Mouse (Mus musculus) MEL (cell line): ENCODE measurements around the gene Gpatch2. TPM values are rescaled to one million over a fixed set of nuclear protein-coding genes. Genes with fewer than 3 reads are reported as not detected.

Source experiments
- DNase-seq: peaks from one replicate; pipeline ENCODE4 v3.0.0; 2011; ENCODE audit warnings: low read depth, low spot score
- H3K27ac ChIP-seq: 2 replicates; pipeline ENCODE4 v1.5.1; 2012; ENCODE audit warnings: low read depth, mild to moderate bottlenecking, control low read depth, low read length, moderate library complexity; ENCODE audit not compliant: control insufficient read depth
- H3K27me3 ChIP-seq, 2 experiments: fragments of 150-350 bp in 1 of 2; sonication (generic) in 1 of 2; 2 replicates each; pipeline ENCODE4 v1.6.1; 2012; ENCODE audit warnings: low read length in 2 of 2, mild to moderate bottlenecking in 2 of 2, improper control_type of control experiment in 1 of 2, moderate library complexity in 1 of 2; ENCODE audit not compliant: insufficient read depth in 2 of 2, control insufficient read depth in 1 of 2
- H3K36me3 ChIP-seq, 2 experiments: 2 replicates each; pipeline ENCODE4 v1.6.1; 2012 to 2014; ENCODE audit warnings: low read length in 2 of 2, improper control_type of control experiment in 1 of 2, inconsistent platforms in 1 of 2, mild to moderate bottlenecking in 1 of 2; ENCODE audit not compliant: insufficient read depth in 2 of 2, control insufficient read depth in 1 of 2
- H3K4me1 ChIP-seq, 2 experiments: fragments of 150-350 bp in 1 of 2; sonication (generic) in 1 of 2; 2 replicates each; pipeline ENCODE4 v1.6.1; 2012; ENCODE audit warnings: low read length in 2 of 2, improper control_type of control experiment in 1 of 2, mild to moderate bottlenecking in 1 of 2; ENCODE audit not compliant: insufficient read depth in 2 of 2, control insufficient read depth in 1 of 2
- H3K4me3 ChIP-seq, 2 experiments: fragments of 150-350 bp in 1 of 2; sonication (generic) in 1 of 2; 2 replicates each; pipeline ENCODE4 v1.5.1; 2012; ENCODE audit warnings: low read depth in 2 of 2, low read length in 2 of 2, mild to moderate bottlenecking in 2 of 2, moderate library complexity in 2 of 2, control low read depth in 1 of 2, improper control_type of control experiment in 1 of 2; ENCODE audit not compliant: control insufficient read depth in 1 of 2, insufficient read depth in 1 of 2
- H3K79me2 ChIP-seq: 2 replicates; pipeline ENCODE4 v1.6.1; 2012; ENCODE audit warnings: mild to moderate bottlenecking, low read length, moderate library complexity; ENCODE audit not compliant: control insufficient read depth, poor library complexity, insufficient read depth
- H3K9ac ChIP-seq: 2 replicates; pipeline ENCODE4 v1.6.1; 2012; ENCODE audit warnings: low read depth, mild to moderate bottlenecking, control low read depth, low read length, moderate library complexity; ENCODE audit not compliant: control insufficient read depth, poor library complexity, severe bottlenecking
- H3K9me3 ChIP-seq: fragments of 150-350 bp; sonication (generic); replicated peaks from 2 replicates; pipeline ENCODE4 v1.6.1; 2012; ENCODE audit warnings: mild to moderate bottlenecking, low read length, improper control_type of control experiment, moderate library complexity; ENCODE audit not compliant: insufficient read depth
- CTCF ChIP-seq, 3 experiments: IDR thresholded peaks in 2 of 3; conservative IDR thresholded peaks in 1 of 3; 2 replicates each; pipeline ENCODE4 v1.5.1; 2011 to 2012; ENCODE audit warnings: low read length in 3 of 3, low read depth in 2 of 3, mild to moderate bottlenecking in 2 of 3, improper control_type of control experiment in 1 of 3, inconsistent platforms in 1 of 3, mixed read lengths in 1 of 3, moderate library complexity in 1 of 3; ENCODE audit not compliant: control insufficient read depth in 1 of 3, insufficient read depth in 1 of 3, poor library complexity in 1 of 3, severe bottlenecking in 1 of 3
- E2F4 ChIP-seq: IDR thresholded peaks from 2 replicates; pipeline ENCODE4 v1.6.1; 2011; ENCODE audit warnings: low read depth, low read length, improper control_type of control experiment, borderline replicate concordance
- ELF1 ChIP-seq: IDR thresholded peaks from 2 replicates; pipeline ENCODE4 v1.6.1; 2014; ENCODE audit warnings: low read depth, mild to moderate bottlenecking, inconsistent platforms, low read length, improper control_type of control experiment, moderate library complexity
- EP300 ChIP-seq, 2 experiments: IDR thresholded peaks; 2 replicates each; pipeline ENCODE4 v1.6.1; 2011; ENCODE audit warnings: improper control_type of control experiment in 2 of 2, low read length in 2 of 2, low read depth in 1 of 2, mild to moderate bottlenecking in 1 of 2
- ETS1 ChIP-seq: IDR thresholded peaks from 2 replicates; pipeline ENCODE4 v1.6.1; 2012; ENCODE audit warnings: low read depth, mild to moderate bottlenecking, inconsistent platforms, low read length, improper control_type of control experiment, moderate library complexity
- GABPA ChIP-seq: IDR thresholded peaks from 2 replicates; pipeline ENCODE4 v1.6.1; 2012; ENCODE audit warnings: low read depth, mild to moderate bottlenecking, inconsistent platforms, low read length, improper control_type of control experiment, moderate library complexity
- HCFC1 ChIP-seq: IDR thresholded peaks from 2 replicates; pipeline ENCODE4 v1.6.1; 2012; ENCODE audit warnings: low read depth, mild to moderate bottlenecking, inconsistent platforms, low read length, improper control_type of control experiment, moderate library complexity
- MAFK ChIP-seq: IDR thresholded peaks from 2 replicates; pipeline ENCODE4 v1.6.1; 2011; ENCODE audit warnings: low read depth, mild to moderate bottlenecking, low read length, improper control_type of control experiment, borderline replicate concordance
- MAX ChIP-seq: IDR thresholded peaks from 2 replicates; pipeline ENCODE4 v1.6.1; 2011; ENCODE audit warnings: low read length, improper control_type of control experiment
- MAZ ChIP-seq: IDR thresholded peaks from 2 replicates; pipeline ENCODE4 v1.6.1; 2012; ENCODE audit warnings: low read depth, mild to moderate bottlenecking, inconsistent platforms, low read length, improper control_type of control experiment
- MEF2A ChIP-seq: IDR thresholded peaks from 2 replicates; pipeline ENCODE4 v1.6.1; 2014; ENCODE audit warnings: low read depth, mild to moderate bottlenecking, inconsistent platforms, low read length, improper control_type of control experiment; ENCODE audit not compliant: poor library complexity, insufficient replicate concordance, severe bottlenecking; ENCODE audit errors: extremely low read depth
- MYB ChIP-seq: IDR thresholded peaks from 2 replicates; pipeline ENCODE4 v1.6.1; 2011; ENCODE audit warnings: mild to moderate bottlenecking, low read depth, low read length, improper control_type of control experiment
- NRF1 ChIP-seq: IDR thresholded peaks from 2 replicates; pipeline ENCODE4 v1.6.1; 2014; ENCODE audit warnings: low read depth, mild to moderate bottlenecking, inconsistent platforms, low read length, improper control_type of control experiment, moderate library complexity; ENCODE audit not compliant: poor library complexity, insufficient read depth, severe bottlenecking
- POLR2AphosphoS2 ChIP-seq: IDR thresholded peaks from 2 replicates; pipeline ENCODE4 v1.6.1; 2011; ENCODE audit warnings: low read length, improper control_type of control experiment
- RCOR1 ChIP-seq: IDR thresholded peaks from 2 replicates; pipeline ENCODE4 v1.6.1; 2012; ENCODE audit warnings: low read depth, mild to moderate bottlenecking, inconsistent platforms, low read length, improper control_type of control experiment
- SIN3A ChIP-seq: IDR thresholded peaks from 2 replicates; pipeline ENCODE4 v1.6.1; 2012; ENCODE audit warnings: low read length, improper control_type of control experiment, inconsistent platforms
- SMC3 ChIP-seq: IDR thresholded peaks from 2 replicates; pipeline ENCODE4 v1.6.1; 2011; ENCODE audit warnings: low read depth, low read length, improper control_type of control experiment
- TBP ChIP-seq: IDR thresholded peaks from 2 replicates; pipeline ENCODE4 v1.8.0; 2011; ENCODE audit warnings: low read depth, low read length, improper control_type of control experiment
- TCF12 ChIP-seq: IDR thresholded peaks from 2 replicates; pipeline ENCODE4 v1.6.1; 2014; ENCODE audit warnings: low read depth, mild to moderate bottlenecking, inconsistent platforms, low read length, improper control_type of control experiment, moderate library complexity
- USF1 ChIP-seq: IDR thresholded peaks from 2 replicates; pipeline ENCODE4 v1.6.1; 2014; ENCODE audit warnings: low read depth, mild to moderate bottlenecking, inconsistent platforms, low read length, improper control_type of control experiment, moderate library complexity
- ZKSCAN1 ChIP-seq: IDR thresholded peaks from 2 replicates; pipeline ENCODE4 v1.6.1; 2012; ENCODE audit warnings: low read depth, mild to moderate bottlenecking, inconsistent platforms, low read length, improper control_type of control experiment, moderate library complexity
- ZMIZ1 ChIP-seq: IDR thresholded peaks from 2 replicates; pipeline ENCODE4 v1.6.1; 2012; ENCODE audit warnings: low read depth, mild to moderate bottlenecking, inconsistent platforms, low read length, improper control_type of control experiment, moderate library complexity
- ZNF384 ChIP-seq: IDR thresholded peaks from 2 replicates; pipeline ENCODE4 v1.6.1; 2012; ENCODE audit warnings: low read depth, mild to moderate bottlenecking, inconsistent platforms, low read length, improper control_type of control experiment
- polyA plus RNA-seq, 2 experiments: library from polyadenylated mRNA; stranded (reverse) in 1 of 2; unstranded in 1 of 2; fragments of >175 nt in 1 of 2; fragments of >200 nt in 1 of 2; gene quantifications; 2 replicates each; pipeline versions ENCODE4 v1.2.1 to v1.2.4; 2012; ENCODE audit warnings: low replicate concordance in 2 of 2, low read depth in 1 of 2; ENCODE audit not compliant: insufficient read length in 2 of 2, insufficient read depth in 1 of 2, missing spikeins in 1 of 2
- total RNA-seq: library from RNA; depleted of rRNA; stranded (reverse); fragments of 300-350 nt; gene quantifications from 2 replicates; pipeline ENCODE4 v1.2.3, GENCODE M21; 2012

Gene Gpatch2
- total and polyA plus RNA-seq, 3 experiments = 14.5 to 15.3 TPM; not detected in 1

GRCm38 (mm10) chr1:187244734-187245133, 29.4 kb downstream of the Gpatch2 start:
- Histone ChIP-seq H3K27me3 (no peaks in the 10 kb centered on the region), H3K27ac (no peak overlapping the region), H3K4me3 (no peak overlapping the region), H3K4me1 (no peaks in the 10 kb centered on the region), H3K79me2 (no peaks in the 10 kb centered on the region), H3K9ac (no peak overlapping the region), H3K9me3 (no peaks in the 10 kb centered on the region), H3K36me3 (no peaks in the 10 kb centered on the region)
- TF ChIP-seq POLR2AphosphoS2 (no peak), ETS1 (no peak)
- DNase-seq = no peak

- TF ChIP-seq SMC3 (no peak), SIN3A (no peak), ZNF384 (no peak), CTCF (IDR thresholded peaks at IDR 0.05 in 2 of 3, conservative IDR thresholded peaks at IDR 0.05 in 1 of 3; ENCODE audit: control insufficient read depth in 1 of 3, insufficient read depth in 1 of 3, low read depth in 2 of 3, low read length in 3 of 3, poor library complexity in 1 of 3, severe bottlenecking in 1 of 3) (no peak)
- Histone ChIP-seq H3K4me3 (no peak overlapping the region), H3K9ac (no peak overlapping the region), H3K4me1 (no peaks in the 10 kb centered on the region), H3K36me3 (no peaks in the 10 kb centered on the region), H3K9me3 (no peaks in the 10 kb centered on the region), H3K79me2 (no peaks in the 10 kb centered on the region), H3K27me3 (no peaks in the 10 kb centered on the region), H3K27ac (no peak overlapping the region)
- DNase-seq = no peak
These were observed 35.5 kb downstream of the Gpatch2 start for GRCm38 (mm10) chr1:187250741-187251262.

- no peak overlapping the region for H3K27ac ChIP-seq
- DNase-seq = no peak
- H3K9me3 ChIP-seq = no peaks in the 10 kb centered on the region
- no peak overlapping the region for H3K4me3 ChIP-seq
- H3K36me3 ChIP-seq = no peaks in the 10 kb centered on the region
- H3K4me1 ChIP-seq = no peaks in the 10 kb centered on the region
- TF ChIP-seq MEF2A (no peak), ZNF384 (no peak), MAZ (no peak), RCOR1 (no peak), NRF1 (no peak), TBP (no peak), USF1 (no peak), TCF12 (no peak), ELF1 (no peak), MAFK (no peak), ZMIZ1 (no peak), MYB (no peak), MAX (no peak), EP300 (IDR thresholded peaks at IDR 0.05; ENCODE audit: low read depth in 1 of 2, low read length in 2 of 2) (no peak), GABPA (no peak), ZKSCAN1 (no peak), HCFC1 (no peak), SMC3 (no peak), E2F4 (no peak)
- H3K9ac ChIP-seq = no peak overlapping the region
- no peaks in the 10 kb centered on the region for H3K27me3 ChIP-seq
- no peaks in the 10 kb centered on the region for H3K79me2 ChIP-seq
These were observed 43.4 kb downstream of the Gpatch2 start for GRCm38 (mm10) chr1:187258756-187259155.
